Mouse (Mus musculus): ENCODE results near the gene Plod1. TPM values are rescaled to one million over a fixed set of nuclear protein-coding genes. Genes with fewer than 3 reads are reported as not detected.
A peak's percentile ranks its signal among the peaks of the same experiment; 100 is the strongest.
"Not testable (repeated sequence)": the region's sequence is repeated elsewhere in the genome, so short reads cannot be mapped to it uniquely, and the experiment has no call there.

The Plod1 gene
- polyA plus RNA-seq, 1 experiment from 2014 or later: 28.2 TPM

DNA sequence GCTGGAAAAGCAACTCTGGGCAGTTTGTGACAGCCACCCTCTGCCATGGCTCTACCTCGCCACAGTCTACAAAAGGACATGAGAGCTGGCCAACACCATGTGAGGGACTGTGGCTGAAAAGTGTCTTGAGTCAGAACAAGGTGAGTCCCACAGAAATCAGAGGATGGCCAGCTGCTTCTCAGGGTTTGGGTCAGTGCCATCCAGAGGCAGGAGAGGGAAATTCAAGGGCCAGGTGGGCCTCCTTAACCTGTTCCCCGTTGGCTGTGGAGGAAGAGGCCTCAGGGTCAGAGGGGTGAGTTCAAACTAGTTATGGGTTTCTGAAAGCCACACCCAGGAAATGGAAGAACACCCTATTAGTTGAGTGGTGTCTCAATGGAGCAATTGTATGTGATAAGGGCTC, 57.1 kb downstream of the Plod1 start:
- ATAC-seq (ENCODE audit: low FRiP score) (peak; percentile 33; the same call in 1 of the 2 replicates), DNase-seq (ENCODE audit: low spot score) (no peak)
- no peak overlapping the region for H3K4me2 ChIP-seq (replicated peaks; ENCODE audit: low read depth, low read length)
- WGBS: 67% methylated on average over 2 of the region's 2 CpGs
- no peaks in the 10 kb centered on the region for H3K27me3 ChIP-seq (ENCODE audit: control insufficient read depth, insufficient read depth, low read length)
- H3K4me3 ChIP-seq (ENCODE audit: low read depth, low read length): no peak overlapping the region
- H3K9ac ChIP-seq (ENCODE audit: low read depth, low read length): no peak overlapping the region
- no peaks in the 10 kb centered on the region for H3K4me1 ChIP-seq (replicated peaks; ENCODE audit: control insufficient read depth, insufficient read depth, low read length)
- H3K27ac ChIP-seq (ENCODE audit: low read depth, low read length): no peak overlapping the region
- no peaks in the 10 kb centered on the region for H3K9me3 ChIP-seq (ENCODE audit: control insufficient read depth, low read length)
- peaks cover 24% of the 10 kb centered on the region for H3K36me3 ChIP-seq (ENCODE audit: control insufficient read depth, insufficient read depth, low read length)

DNA sequence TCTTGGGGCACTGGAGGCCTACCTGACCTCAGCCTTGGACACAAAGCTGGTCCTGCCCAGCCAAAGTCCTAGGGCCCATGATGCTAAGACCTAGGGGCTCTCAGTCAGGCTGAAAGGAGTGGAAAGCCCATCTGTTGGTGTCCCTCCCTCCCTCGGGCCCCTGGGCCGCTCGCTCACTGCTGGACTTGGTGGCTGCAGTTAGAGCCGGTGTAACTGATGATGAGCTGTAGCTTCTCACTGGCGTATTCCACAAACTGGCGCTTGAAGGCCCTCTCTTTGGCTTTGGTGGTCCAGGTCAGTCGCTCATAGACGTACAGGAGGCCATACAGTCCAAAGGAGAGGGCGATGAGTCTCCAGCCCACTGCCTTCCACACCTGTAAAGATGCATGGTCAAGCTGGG, 58.0 kb downstream of the Plod1 start:
- Histone ChIP-seq H3K9me3 (ENCODE audit: control insufficient read depth, low read length) (no peaks in the 10 kb centered on the region), H3K4me2 (replicated peaks; ENCODE audit: low read depth, low read length) (no peak overlapping the region), H3K4me1 (replicated peaks; ENCODE audit: control insufficient read depth, insufficient read depth, low read length) (no peaks in the 10 kb centered on the region), H3K36me3 (ENCODE audit: control insufficient read depth, insufficient read depth, low read length) (peaks cover 24% of the 10 kb centered on the region), H3K9ac (ENCODE audit: low read depth, low read length) (no peak overlapping the region), H3K4me3 (ENCODE audit: low read depth, low read length) (no peak overlapping the region), H3K27me3 (ENCODE audit: control insufficient read depth, insufficient read depth, low read length) (no peaks in the 10 kb centered on the region), H3K27ac (ENCODE audit: low read depth, low read length) (no peak overlapping the region)
- ATAC-seq (ENCODE audit: low FRiP score) (no peak), DNase-seq (ENCODE audit: low spot score) (no peak)
- WGBS: 95% methylated on average over 9 of the region's 9 CpGs

GRCm38 (mm10) chr4:147875852-147876575, 60.6 kb downstream of the Plod1 start:
- H3K27me3 ChIP-seq (ENCODE audit: control insufficient read depth, insufficient read depth, low read length): no peaks in the 10 kb centered on the region
- 92% methylated on average over 4 of the region's 4 CpGs for WGBS
- no peak overlapping the region for H3K27ac ChIP-seq (ENCODE audit: low read depth, low read length)
- DNase-seq (ENCODE audit: low spot score): no peak
- no peak overlapping the region for H3K4me3 ChIP-seq (ENCODE audit: low read depth, low read length)
- no peak overlapping the region for H3K4me2 ChIP-seq (replicated peaks; ENCODE audit: low read depth, low read length)
- no peaks in the 10 kb centered on the region for H3K4me1 ChIP-seq (replicated peaks; ENCODE audit: control insufficient read depth, insufficient read depth, low read length)
- no peak for ATAC-seq (ENCODE audit: low FRiP score)
- no peaks in the 10 kb centered on the region for H3K9me3 ChIP-seq (ENCODE audit: control insufficient read depth, low read length)
- no peak overlapping the region for H3K9ac ChIP-seq (ENCODE audit: low read depth, low read length)
- peaks cover 15% of the 10 kb centered on the region for H3K36me3 ChIP-seq (ENCODE audit: control insufficient read depth, insufficient read depth, low read length)

- Histone ChIP-seq H3K4me3 (ENCODE audit: low read depth, low read length) (peak overlapping the region; percentile 89), H3K27me3 (ENCODE audit: control insufficient read depth, insufficient read depth, low read length) (no peaks in the 10 kb centered on the region), H3K9ac (ENCODE audit: low read depth, low read length) (peak overlapping the region; percentile 71), H3K9me3 (ENCODE audit: control insufficient read depth, low read length) (no peaks in the 10 kb centered on the region), H3K4me1 (replicated peaks; ENCODE audit: control insufficient read depth, insufficient read depth, low read length) (peaks cover 7% of the 10 kb centered on the region), H3K27ac (ENCODE audit: low read depth, low read length) (no peak overlapping the region), H3K36me3 (ENCODE audit: control insufficient read depth, insufficient read depth, low read length) (peaks cover 8% of the 10 kb centered on the region), H3K4me2 (replicated peaks; ENCODE audit: low read depth, low read length) (peak overlapping the region; percentile 73)
- 18% methylated on average over 5 of the region's 5 CpGs for WGBS
- DNase-seq (ENCODE audit: low spot score): peak; percentile 23
- ATAC-seq (ENCODE audit: low FRiP score): no peak
Observed at GRCm38 (mm10) chr4:147869238-147869637, 67.3 kb downstream of the Plod1 start.

DNA sequence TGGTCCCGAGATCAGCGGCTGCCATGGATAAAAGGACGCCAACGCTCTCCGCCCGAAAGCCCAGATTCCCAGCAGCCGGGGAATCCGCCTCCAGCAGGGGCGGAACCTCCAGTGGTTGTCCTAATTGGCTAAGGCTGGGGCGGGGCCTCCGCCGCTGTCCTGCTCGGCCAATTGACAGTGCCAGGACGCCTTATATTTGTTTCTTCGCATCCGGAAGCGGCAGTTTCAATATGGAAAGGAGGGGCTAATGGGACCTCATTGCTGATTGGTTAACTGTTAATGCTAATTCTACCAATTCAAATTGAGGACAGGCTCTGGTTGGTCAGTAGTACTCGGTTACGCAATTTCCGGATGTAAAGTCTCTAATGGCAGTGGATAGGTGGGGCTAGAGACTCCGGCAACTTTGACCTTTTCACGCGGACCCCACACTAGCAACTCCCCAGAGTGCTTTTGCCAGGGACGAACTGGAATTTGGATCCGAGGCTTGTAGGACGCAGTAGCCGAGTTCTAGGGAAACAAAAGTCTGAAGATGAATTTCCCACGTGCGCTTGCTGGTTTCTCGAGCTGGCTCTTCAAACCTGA, 68.0 kb downstream of the Plod1 start, which contains the start of the genes Miip and Fv1:
Gene Miip, minus strand, starts transcription at position 367 of the 582 bp plus-strand sequence.
Gene Fv1, plus strand, starts transcription at position 530 of the 582 bp plus-strand sequence.
- under 1% methylated on average over 30 of the region's 30 CpGs for WGBS
- Histone ChIP-seq H3K27ac (ENCODE audit: low read depth, low read length) (peak within 1 kb of the TSS; percentile 63), H3K9ac (ENCODE audit: low read depth, low read length) (peak within 1 kb of the TSS; percentile 71), H3K4me1 (replicated peaks; ENCODE audit: control insufficient read depth, insufficient read depth, low read length) (peaks cover 7% of the 10 kb centered on the region), H3K9me3 (ENCODE audit: control insufficient read depth, low read length) (no peaks in the 10 kb centered on the region), H3K4me3 (ENCODE audit: low read depth, low read length) (peak within 1 kb of the TSS; percentile 89), H3K36me3 (ENCODE audit: control insufficient read depth, insufficient read depth, low read length) (peaks cover 8% of the 10 kb centered on the region), H3K4me2 (replicated peaks; ENCODE audit: low read depth, low read length) (peak within 1 kb of the TSS; percentile 73), H3K27me3 (ENCODE audit: control insufficient read depth, insufficient read depth, low read length) (no peaks in the 10 kb centered on the region)
- peak; percentile 94 for DNase-seq (ENCODE audit: low spot score)
- peak; percentile 99 for ATAC-seq (ENCODE audit: low FRiP score)

- no peaks in the 10 kb centered on the region for H3K27me3 ChIP-seq (ENCODE audit: control insufficient read depth, insufficient read depth, low read length)
- peak; percentile 13 for DNase-seq (ENCODE audit: low spot score)
- peak overlapping the region; percentile 66 for H3K4me2 ChIP-seq (replicated peaks; ENCODE audit: low read depth, low read length)
- H3K9me3 ChIP-seq (ENCODE audit: control insufficient read depth, low read length): no peaks in the 10 kb centered on the region
- 6% methylated on average over 22 of the region's 22 CpGs for WGBS
- peak overlapping the region; percentile 71 for H3K9ac ChIP-seq (ENCODE audit: low read depth, low read length)
- H3K36me3 ChIP-seq (ENCODE audit: control insufficient read depth, insufficient read depth, low read length): peaks cover 4% of the 10 kb centered on the region
- H3K4me1 ChIP-seq (replicated peaks; ENCODE audit: control insufficient read depth, insufficient read depth, low read length): peaks cover 7% of the 10 kb centered on the region
- ATAC-seq (ENCODE audit: low FRiP score): 0 out of 2 replicates have a peak, but pooled peaks have one; percentile 0
- peak overlapping the region; percentile 89 for H3K4me3 ChIP-seq (ENCODE audit: low read depth, low read length)
- H3K27ac ChIP-seq (ENCODE audit: low read depth, low read length): peak overlapping the region; percentile 63
Observed at GRCm38 (mm10) chr4:147867563-147868449, 68.8 kb downstream of the Plod1 start.

GRCm38 (mm10) chr4:147866793-147867192, 69.8 kb downstream of the Plod1 start:
- peaks cover 12% of the 10 kb centered on the region for H3K36me3 ChIP-seq (ENCODE audit: control insufficient read depth, insufficient read depth, low read length)
- H3K4me3 ChIP-seq (ENCODE audit: low read depth, low read length); H3K4me1 ChIP-seq (replicated peaks; ENCODE audit: control insufficient read depth, insufficient read depth, low read length); H3K27ac ChIP-seq (ENCODE audit: low read depth, low read length); H3K4me2 ChIP-seq (replicated peaks; ENCODE audit: low read depth, low read length); H3K9ac ChIP-seq (ENCODE audit: low read depth, low read length); H3K27me3 ChIP-seq (ENCODE audit: control insufficient read depth, insufficient read depth, low read length); H3K9me3 ChIP-seq (ENCODE audit: control insufficient read depth, low read length); DNase-seq (ENCODE audit: low spot score); ATAC-seq (ENCODE audit: low FRiP score): not testable (repeated sequence)
- WGBS: 58% methylated on average over 3 of the region's 3 CpGs

GRCm38 (mm10) chr4:147866056-147866455, 70.5 kb downstream of the Plod1 start:
- no peaks in the 10 kb centered on the region for H3K27me3 ChIP-seq (ENCODE audit: control insufficient read depth, insufficient read depth, low read length)
- H3K9me3 ChIP-seq (ENCODE audit: control insufficient read depth, low read length): no peaks in the 10 kb centered on the region
- H3K4me2 ChIP-seq (replicated peaks; ENCODE audit: low read depth, low read length): no peak overlapping the region
- ATAC-seq (ENCODE audit: low FRiP score): no peak
- DNase-seq (ENCODE audit: low spot score): no peak
- H3K36me3 ChIP-seq (ENCODE audit: control insufficient read depth, insufficient read depth, low read length): peaks cover 18% of the 10 kb centered on the region
- H3K9ac ChIP-seq (ENCODE audit: low read depth, low read length): no peak overlapping the region
- 95% methylated on average over 9 of the region's 9 CpGs for WGBS
- H3K4me3 ChIP-seq (ENCODE audit: low read depth, low read length): no peak overlapping the region
- peaks cover 7% of the 10 kb centered on the region for H3K4me1 ChIP-seq (replicated peaks; ENCODE audit: control insufficient read depth, insufficient read depth, low read length)
- no peak overlapping the region for H3K27ac ChIP-seq (ENCODE audit: low read depth, low read length)

All from hindbrain, embryonic 11.5 days (tissue).